Mouse (Mus musculus) hematopoietic stem cell, adult 5-6 weeks (primary cell): Measurements from ENCODE around the gene Tmem170. TPM values are rescaled to one million over a fixed set of nuclear protein-coding genes. Genes with fewer than 3 reads are reported as not detected.
A peak's percentile ranks its signal among the peaks of the same experiment; 100 is the strongest.

Experiments used
- ATAC-seq, 2 experiments: fragments of 125-278 bp in 1 of 2; replicated peaks in 1 of 2; 2 replicates each; pipeline ENCODE4 v1.8.0; 2016 to 2017; ENCODE audit warnings: inconsistent platforms in 2 of 2, mild to moderate bottlenecking in 2 of 2, moderate number of reproducible peaks in 2 of 2, low read depth in 1 of 2, moderate TSS enrichment in 1 of 2; ENCODE audit not compliant: low FRiP score in 2 of 2, poor library complexity in 2 of 2, severe bottlenecking in 2 of 2, insufficient read depth in 1 of 2, low TSS enrichment in 1 of 2
- total RNA-seq: library from RNA; stranded (forward); fragments of 172-1452, 232-1000 nt; gene quantifications from 2 replicates; pipeline ENCODE4 v1.2.3, GENCODE M21; 2017

Tmem170 gene
- 2.1 and 3.4 TPM in 2 replicates for total RNA-seq

GRCm38 (mm10) chr8:111876355-111876948 lies at the start of gene Tmem170:
Gene Tmem170 (minus strand): TSS chr8:111876750.
- ATAC-seq = peak; percentile 98

GRCm38 (mm10) chr8:111924976-111925375 lies 48.4 kb upstream of the Tmem170 start:
- no peak for ATAC-seq

GRCm38 (mm10) chr8:111923383-111923804 lies 46.8 kb upstream of the Tmem170 start:
- ATAC-seq = peak; percentile 80 to 96

- no peak for ATAC-seq
These were observed 44.4 kb upstream of the Tmem170 start for GRCm38 (mm10) chr8:111920971-111921370.

GRCm38 (mm10) chr8:111919663-111920062 lies 43.1 kb upstream of the Tmem170 start:
- ATAC-seq = no peak

GRCm38 (mm10) chr8:111912860-111913432 lies 36.4 kb upstream of the Tmem170 start:
- peak; percentile 93 to 95 for ATAC-seq

GRCm38 (mm10) chr8:111911572-111911971 lies 35.0 kb upstream of the Tmem170 start:
- no peak for ATAC-seq

GRCm38 (mm10) chr8:111909621-111910450 lies 33.3 kb upstream of the Tmem170 start, which contains the start of gene Chst5:
Gene Chst5 (minus strand): TSS chr8:111910447.
- ATAC-seq = no peak

GRCm38 (mm10) chr8:111905500-111906121 lies 29.1 kb upstream of the Tmem170 start:
- ATAC-seq = no peak

GRCm38 (mm10) chr8:111902080-111902479 lies 25.5 kb upstream of the Tmem170 start:
- ATAC-seq = no peak

GRCm38 (mm10) chr8:111898586-111898985 lies 22.0 kb upstream of the Tmem170 start:
- no peak for ATAC-seq

GRCm38 (mm10) chr8:111894955-111895354 lies 18.4 kb upstream of the Tmem170 start:
- no peak for ATAC-seq

GRCm38 (mm10) chr8:111892615-111893014 lies 16.1 kb upstream of the Tmem170 start:
- no peak for ATAC-seq

- ATAC-seq = no peak
These were observed 15.4 kb upstream of the Tmem170 start for GRCm38 (mm10) chr8:111891983-111892382.

GRCm38 (mm10) chr8:111890911-111891303 lies 14.4 kb upstream of the Tmem170 start:
- no peak for ATAC-seq

- ATAC-seq = peak in 1 of 2 experiments; percentile 15; a peak in 2 of 4 replicates
These were observed 13.7 kb upstream of the Tmem170 start for GRCm38 (mm10) chr8:111889931-111890910.
